Mouse (Mus musculus) retina, postnatal 1 day (tissue): ENCODE measurements around the gene Cpeb4.
"Not testable (repeated sequence)": the region's sequence is repeated elsewhere in the genome, so short reads cannot be mapped to it uniquely, and the experiment has no call there.

Experiments
- DNase-seq: peaks from one replicate; pipeline ENCODE4 v3.0.0-alpha.2; 2012

The Cpeb4 gene

DNA sequence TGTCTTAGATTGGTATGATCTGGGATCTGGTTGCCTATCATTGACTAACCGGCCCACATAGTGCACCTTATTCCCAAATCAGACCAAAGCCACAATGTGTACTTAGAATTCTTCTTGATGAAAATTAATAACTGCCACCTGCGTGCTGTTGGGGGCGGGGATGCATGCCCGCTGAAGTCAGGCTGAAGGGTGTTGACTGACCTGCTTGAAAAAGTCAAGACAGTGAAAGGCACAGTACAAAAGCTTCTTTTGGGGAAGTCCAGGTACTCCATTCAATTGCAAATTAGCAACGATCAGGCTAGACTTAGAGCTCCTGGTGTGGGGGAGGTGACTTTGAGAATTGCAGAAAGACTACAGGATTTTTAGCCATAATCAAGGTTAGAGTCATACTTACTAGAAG lies 108.1 kb downstream of the Cpeb4 start:
- not testable (repeated sequence) for DNase-seq

DNA sequence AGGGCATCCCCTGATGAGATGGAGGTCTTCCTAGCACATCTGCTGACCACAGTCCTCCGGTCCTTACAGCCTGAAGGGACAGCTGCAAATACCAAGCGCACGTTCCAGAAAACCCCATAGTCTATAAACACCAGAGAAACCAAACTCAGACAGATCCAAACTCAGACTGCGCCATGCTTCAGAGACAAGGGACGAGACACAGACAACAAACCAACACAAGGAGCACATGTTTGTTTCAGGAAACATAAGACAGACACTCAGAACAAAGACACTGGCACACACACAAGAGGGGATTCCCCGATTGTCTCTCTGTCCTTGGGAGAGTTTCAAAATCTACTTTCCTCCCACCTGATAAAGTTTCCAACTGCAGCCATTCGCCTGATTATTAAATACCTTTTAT lies 109.8 kb downstream of the Cpeb4 start:
- no peak for DNase-seq

DNA sequence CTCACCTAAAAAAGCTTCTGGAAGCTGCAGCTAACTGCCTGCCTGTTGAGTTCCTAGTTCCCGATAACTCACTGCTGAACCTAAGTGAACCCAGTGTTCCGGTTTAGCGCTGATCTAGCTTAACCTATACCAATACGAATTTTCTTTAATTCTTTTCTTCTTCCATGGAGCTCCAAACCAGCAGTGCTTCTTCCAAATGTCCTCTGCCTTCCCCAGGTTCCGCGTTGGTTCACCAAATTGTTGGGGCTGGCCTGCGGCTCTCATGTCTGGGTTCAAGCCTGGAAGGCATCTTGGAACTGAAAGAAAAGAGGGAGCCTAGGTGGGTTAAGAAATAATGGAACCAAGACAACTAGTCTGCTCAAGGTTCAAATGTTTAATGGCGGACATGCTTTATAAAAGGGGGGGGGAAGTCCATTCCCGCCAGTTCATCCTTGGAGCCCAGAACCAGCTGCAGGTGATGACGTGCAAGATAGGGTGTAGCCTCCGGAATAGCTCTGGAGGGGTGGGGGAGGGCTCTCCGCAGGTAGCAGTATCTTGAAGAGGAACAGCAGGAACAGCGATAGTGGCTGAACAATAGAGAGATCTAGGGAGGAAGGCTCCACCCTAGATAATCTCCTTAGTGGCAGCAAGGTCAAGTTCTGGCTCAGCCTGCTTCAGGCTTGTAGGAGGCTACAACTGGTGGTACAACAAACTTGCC lies 110.4 kb downstream of the Cpeb4 start:
- not testable (repeated sequence) for DNase-seq

DNA sequence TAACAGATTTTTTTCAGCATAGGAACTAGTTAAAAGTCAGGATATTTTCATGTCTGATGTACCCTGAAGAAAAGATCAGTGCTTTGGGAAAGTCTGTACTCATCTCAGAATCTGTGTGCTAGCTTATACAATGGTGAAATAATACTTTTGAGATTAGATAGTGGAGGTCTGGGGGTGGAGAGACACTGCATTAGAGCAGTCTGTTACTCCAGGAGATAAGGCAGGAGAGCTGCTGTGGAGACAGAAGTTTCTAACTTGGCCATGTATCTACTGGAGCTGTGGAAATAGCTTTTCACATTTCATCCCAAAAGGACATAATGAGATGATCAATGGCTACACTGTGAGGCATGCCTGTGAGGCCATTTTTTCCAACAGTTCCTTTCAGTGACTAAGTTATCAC lies 111.2 kb downstream of the Cpeb4 start:
- no peak for DNase-seq

DNA sequence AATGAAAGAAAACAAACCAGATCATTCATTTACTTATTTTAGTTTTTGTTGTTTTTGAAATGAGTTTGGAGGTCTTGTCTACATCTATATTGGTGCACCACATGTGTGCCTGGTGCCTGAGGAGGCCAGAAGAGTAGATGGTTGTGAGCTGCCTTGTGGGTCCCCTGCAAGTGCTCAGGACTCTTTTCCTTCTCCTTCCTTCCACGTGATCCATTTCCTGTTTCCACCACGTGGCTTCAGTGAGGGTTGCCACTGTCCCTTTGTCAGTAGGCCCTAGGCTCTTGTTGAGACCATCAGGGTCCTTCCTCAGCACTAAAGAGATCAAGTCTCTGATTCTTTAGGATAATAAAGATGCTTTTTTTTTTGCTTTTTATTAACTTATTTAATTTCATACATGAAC lies 112.8 kb downstream of the Cpeb4 start:
- no peak for DNase-seq
